Mouse (Mus musculus) gastrocnemius, postnatal 36 days (tissue): ENCODE results near the gene Eef2k. TPM values are rescaled to one million over a fixed set of nuclear protein-coding genes. Genes with fewer than 3 reads are reported as not detected.
"Not testable (repeated sequence)": the region's sequence is repeated elsewhere in the genome, so short reads cannot be mapped to it uniquely, and the experiment has no call there.

Experiments used
- DNase-seq, 2 experiments: peaks; one replicate each; pipeline ENCODE4 v3.0.0; 2022
- intact Hi-C: fragments of 180-260 bp; cut with DNase I; formaldehyde crosslinking; loops from one replicate; pipeline ENCODE4 v1.15.1; 2025
- total RNA-seq, 2 experiments: library from RNA; stranded (reverse); gene quantifications; 2 replicates each; pipeline ENCODE4 v1.2.3; 2021

The Eef2k gene
- total RNA-seq, 2 experiments from 2014 or later, result 55.7 to 60.3 TPM

- intact Hi-C loops, result no loop called here
These were observed 32.3 kb downstream of the Eef2k start for GRCm38 (mm10) chr7:120874764-120875539.

GRCm38 (mm10) chr7:120875540-120876388 lies 33.1 kb downstream of the Eef2k start:
- no peak for DNase-seq
- intact Hi-C loops, result no loop called here

More at GRCm38 (mm10) chr7:120874764-120875539, 32.3 kb downstream of the Eef2k start:
- no peak for DNase-seq

GRCm38 (mm10) chr7:120878271-120878670 lies 35.6 kb downstream of the Eef2k start:
- no peak for DNase-seq

GRCm38 (mm10) chr7:120879972-120880371 lies 37.3 kb downstream of the Eef2k start:
- DNase-seq, result no peak
- intact Hi-C loops, result loop anchor here (5.0 kb wide), 1 partner anchor 33 kb away; no protein-coding TSS in a partner anchor

More at GRCm38 (mm10) chr7:120878271-120878670, 35.6 kb downstream of the Eef2k start:
- intact Hi-C loops, result no loop called here

GRCm38 (mm10) chr7:120880770-120881169 lies 38.1 kb downstream of the Eef2k start:
- DNase-seq, result no peak
- intact Hi-C loops, result loop anchor here (5.0 kb wide), 1 partner anchor 33 kb away; no protein-coding TSS in a partner anchor

- intact Hi-C loops, result loop anchor here (5.0 kb wide), 1 partner anchor 34 kb away; no protein-coding TSS in a partner anchor
- DNase-seq, result no peak
These were observed 38.8 kb downstream of the Eef2k start for GRCm38 (mm10) chr7:120881451-120881850.

GRCm38 (mm10) chr7:120882674-120883073 lies 40.0 kb downstream of the Eef2k start:
- intact Hi-C loops, result loop anchor here (5.0 kb wide), 1 partner anchor 35 kb away; no protein-coding TSS in a partner anchor

GRCm38 (mm10) chr7:120883523-120884290 lies 41.1 kb downstream of the Eef2k start:
- intact Hi-C loops, result loop anchor here (5.0 kb wide), 1 partner anchor 36 kb away; no protein-coding TSS in a partner anchor
- no peak for DNase-seq

More at GRCm38 (mm10) chr7:120882674-120883073, 40.0 kb downstream of the Eef2k start:
- no peak for DNase-seq

GRCm38 (mm10) chr7:120884746-120885145 lies 42.1 kb downstream of the Eef2k start:
- DNase-seq, result no peak
- intact Hi-C loops, result loop anchor here (5.0 kb wide), 1 partner anchor 37 kb away; no protein-coding TSS in a partner anchor

- intact Hi-C loops, result no loop called here
- DNase-seq, result no peak
These were observed 50.5 kb downstream of the Eef2k start for GRCm38 (mm10) chr7:120893123-120893522.

- intact Hi-C loops, result loop anchor here (5.0 kb wide), 1 partner anchor 55 kb away; the partner anchor contains the start of gene Eef2k
- no peak for DNase-seq
These were observed 54.4 kb downstream of the Eef2k start for GRCm38 (mm10) chr7:120897054-120897453.

GRCm38 (mm10) chr7:120897711-120898335 lies 55.2 kb downstream of the Eef2k start:
- no peak for DNase-seq
- intact Hi-C loops, result loop anchor here (5.0 kb wide), 1 partner anchor 56 kb away; the partner anchor contains the start of gene Eef2k

- intact Hi-C loops, result no loop called here
These were observed 57.6 kb downstream of the Eef2k start for GRCm38 (mm10) chr7:120900191-120900590.

GRCm38 (mm10) chr7:120901701-120902100 lies 59.1 kb downstream of the Eef2k start:
- no peak for DNase-seq

More at GRCm38 (mm10) chr7:120900191-120900590, 57.6 kb downstream of the Eef2k start:
- DNase-seq, result no peak

GRCm38 (mm10) chr7:120902931-120903330 lies 60.3 kb downstream of the Eef2k start:
- no peak for DNase-seq
- intact Hi-C loops, result no loop called here

More at GRCm38 (mm10) chr7:120901701-120902100, 59.1 kb downstream of the Eef2k start:
- intact Hi-C loops, result no loop called here

GRCm38 (mm10) chr7:120910172-120910571 lies 67.5 kb downstream of the Eef2k start:
- DNase-seq, intact Hi-C loops: not testable (repeated sequence)

GRCm38 (mm10) chr7:120911268-120911667 lies 68.6 kb downstream of the Eef2k start:
- intact Hi-C loops, DNase-seq: not testable (repeated sequence)

- intact Hi-C loops, result no loop called here
- DNase-seq, result no peak
These were observed 70.7 kb downstream of the Eef2k start for GRCm38 (mm10) chr7:120913332-120913731.

GRCm38 (mm10) chr7:120916262-120916875 lies 73.7 kb downstream of the Eef2k start:
- DNase-seq, result no peak
- intact Hi-C loops, result loop anchor here (5.0 kb wide), 1 partner anchor 239 kb away; the partner anchor contains the start of gene Mosmo
